Mouse (Mus musculus) ovary, postnatal 14 days (tissue): ENCODE results near the gene Epha2.

ENCODE experiments used
- DNase-seq: peaks from one replicate; pipeline ENCODE4 v3.0.0; 2022; ENCODE audit warnings: low spot score

Epha2 gene

GRCm38 (mm10) chr4:141301116-141301553 is at the start of gene Epha2:
Epha2 (plus strand) TSS chr4:141301240.
- DNase-seq, result peak; percentile 82

DNA sequence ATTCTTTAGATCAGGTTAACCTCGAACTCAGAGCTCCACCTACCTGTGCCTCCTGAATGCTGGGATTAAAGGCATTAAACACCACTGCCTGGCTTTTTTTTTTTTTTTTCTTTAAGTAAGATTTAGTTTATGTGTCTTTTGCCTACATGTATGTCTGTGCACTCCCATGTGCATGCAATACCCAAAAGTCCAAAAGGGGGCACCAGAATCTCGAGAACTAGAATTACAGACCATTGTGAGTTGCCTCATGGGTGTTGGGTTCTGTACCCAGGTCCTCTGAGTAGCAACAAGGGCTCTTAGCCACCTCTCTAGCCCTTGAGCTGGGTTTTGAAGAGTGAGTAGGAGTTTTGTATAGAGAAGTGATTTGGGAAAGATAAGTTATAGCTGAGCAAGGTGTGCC is 48.4 kb upstream of the Epha2 start:
- DNase-seq, result no peak

GRCm38 (mm10) chr4:141254234-141254633 is 46.8 kb upstream of the Epha2 start:
- DNase-seq, result no peak

GRCm38 (mm10) chr4:141257440-141257839 is 43.6 kb upstream of the Epha2 start:
- no peak for DNase-seq

GRCm38 (mm10) chr4:141259413-141259812 is 41.6 kb upstream of the Epha2 start:
- no peak for DNase-seq

DNA sequence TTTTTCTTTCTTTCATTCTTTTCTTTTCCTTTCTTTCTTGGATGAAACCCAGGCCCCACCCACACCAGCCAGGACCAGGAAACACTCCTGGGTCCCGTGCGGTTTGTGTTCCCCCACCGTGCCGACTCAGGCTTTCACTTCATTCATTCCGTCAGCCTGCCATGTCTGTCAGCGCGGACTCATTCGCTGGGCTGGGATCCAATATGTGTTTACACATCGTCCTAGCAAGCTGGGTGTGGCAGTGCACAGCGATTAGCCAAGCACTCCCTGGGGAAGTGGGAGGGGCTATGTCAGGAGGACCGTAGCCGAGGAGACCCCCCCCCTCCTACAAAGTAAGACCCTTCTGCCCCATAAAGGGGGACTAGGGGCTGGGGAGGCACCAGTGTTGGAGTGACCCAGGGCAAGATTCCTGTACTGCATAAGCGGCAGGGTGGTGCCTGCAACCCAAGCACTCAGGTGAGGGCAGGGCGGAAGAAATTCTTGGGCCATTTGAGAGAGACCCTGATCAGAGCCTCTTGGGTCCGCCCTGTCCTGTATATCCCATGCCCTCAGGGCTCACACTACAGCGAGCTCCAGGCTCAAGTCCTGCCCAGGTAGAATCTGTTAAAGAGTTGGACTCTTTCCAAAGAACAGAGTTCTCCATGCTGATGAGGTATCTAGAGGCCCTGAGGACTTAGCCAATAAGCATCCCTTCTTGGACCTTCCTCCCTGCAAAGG is 40.9 kb upstream of the Epha2 start:
- DNase-seq, result no peak

- no peak for DNase-seq
These were observed 38.0 kb upstream of the Epha2 start for GRCm38 (mm10) chr4:141262906-141263637.

DNA sequence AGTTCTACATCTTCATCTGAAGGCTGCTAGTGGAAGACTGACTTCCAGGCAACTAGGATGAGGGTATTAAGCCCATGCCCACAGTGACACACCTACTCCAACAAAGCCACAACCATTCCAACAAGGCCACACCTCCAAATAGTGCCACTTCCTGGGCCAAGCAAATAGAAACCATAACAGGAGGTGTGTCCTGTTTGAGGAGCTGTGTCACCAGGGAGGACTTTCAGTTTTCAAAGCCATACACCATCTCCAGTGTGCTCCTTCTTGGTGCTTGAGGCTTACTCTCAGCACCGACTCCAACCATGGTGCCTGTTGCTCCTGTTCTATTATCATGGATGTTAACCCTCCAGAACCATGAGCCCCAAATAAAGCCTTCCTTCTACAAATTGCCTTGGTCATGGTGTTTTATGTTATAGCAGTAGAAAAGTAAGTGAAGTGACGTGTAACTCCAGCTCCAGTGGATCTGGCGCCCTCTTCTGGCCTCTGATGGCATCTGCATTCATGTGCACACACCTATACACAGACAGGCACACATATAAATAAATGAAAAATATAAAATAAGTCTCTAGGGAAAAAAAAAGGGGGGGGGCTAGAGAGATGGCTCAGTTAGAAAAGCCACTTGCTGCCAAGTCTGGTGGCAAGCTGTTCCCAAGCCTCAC is 34.9 kb upstream of the Epha2 start:
- no peak for DNase-seq

DNA sequence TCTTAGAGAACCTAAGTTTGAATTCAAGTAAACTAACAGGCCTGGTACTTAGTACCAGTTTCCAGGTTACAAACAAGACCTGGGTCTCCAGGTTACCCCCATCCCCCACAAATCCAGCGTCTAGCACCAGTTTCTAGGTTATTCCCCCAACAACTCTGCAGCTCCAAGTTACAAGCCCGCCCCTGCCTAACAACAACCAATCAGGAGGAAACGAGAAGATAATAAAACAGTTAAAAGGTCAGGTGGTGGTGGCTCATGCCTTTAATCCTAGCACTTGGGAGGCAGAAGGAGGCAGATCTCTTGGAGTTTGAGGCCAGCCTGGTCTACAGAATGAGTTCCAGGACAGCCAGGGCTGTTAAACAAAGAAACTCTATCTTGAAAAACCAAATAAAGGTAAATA is 33.8 kb upstream of the Epha2 start:
- no peak for DNase-seq

- DNase-seq, result no peak
These were observed 33.2 kb upstream of the Epha2 start for GRCm38 (mm10) chr4:141267837-141268236.

DNA sequence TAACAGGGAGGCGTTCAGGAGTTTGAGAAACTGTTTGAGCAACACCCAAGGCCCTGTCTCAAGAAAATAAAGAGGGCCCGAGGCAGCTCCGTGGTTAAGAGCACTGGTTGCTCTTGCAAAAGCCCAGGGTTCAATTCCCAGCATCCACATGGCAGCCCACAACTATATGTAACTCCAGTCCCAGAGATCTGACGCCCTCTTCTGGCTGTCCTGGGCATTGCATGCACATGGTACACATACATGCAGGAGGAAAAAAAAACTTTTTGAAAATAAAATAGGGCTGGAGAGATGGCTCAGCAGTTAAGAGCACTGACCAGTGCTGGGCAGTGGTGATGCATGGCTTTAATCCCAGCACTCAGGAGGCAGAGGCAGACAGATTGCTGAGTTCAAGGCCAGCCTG is 32.7 kb upstream of the Epha2 start:
- no peak for DNase-seq

DNA sequence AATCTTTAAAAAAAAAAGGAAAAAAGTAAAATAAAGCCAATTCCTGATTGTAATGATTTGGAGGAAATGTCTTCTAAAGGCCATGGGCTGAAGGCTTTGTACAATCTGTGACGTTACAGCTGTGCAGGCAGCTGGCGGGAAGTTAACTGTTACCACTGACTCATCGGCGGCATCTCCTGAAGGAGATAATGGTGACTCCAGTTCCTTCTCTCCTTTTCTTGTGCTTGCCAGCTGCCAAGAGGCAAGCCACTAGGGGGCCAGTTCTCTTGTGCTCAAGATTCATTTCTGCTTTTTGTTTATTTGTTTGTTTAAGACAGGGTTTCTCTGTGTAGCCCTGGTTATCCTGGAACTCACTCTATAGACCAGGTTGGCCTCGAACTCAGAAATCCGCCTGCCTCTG is 32.0 kb upstream of the Epha2 start:
- no peak for DNase-seq

GRCm38 (mm10) chr4:141270201-141270940 is 30.7 kb upstream of the Epha2 start:
- DNase-seq, result no peak

DNA sequence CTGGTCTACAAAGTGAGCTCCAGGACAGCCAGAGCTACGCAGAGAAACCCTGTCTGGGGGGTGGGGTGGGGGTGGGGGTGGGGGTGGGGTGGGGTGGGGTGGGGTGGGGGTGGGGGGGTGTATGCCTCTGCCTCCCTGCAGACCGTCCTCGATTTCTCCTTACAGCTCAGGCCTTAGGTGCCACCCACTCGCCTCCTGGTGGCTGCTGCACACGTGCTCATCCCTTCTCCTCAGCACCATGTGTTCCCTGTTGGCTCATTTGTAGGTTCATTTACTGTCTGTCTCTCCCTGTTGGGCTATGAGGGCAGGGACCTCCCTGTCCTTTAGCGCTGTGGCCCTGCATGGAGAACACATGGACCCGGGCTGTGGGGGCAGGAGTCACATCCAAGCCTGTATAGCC is 29.8 kb upstream of the Epha2 start:
- DNase-seq, result no peak

- DNase-seq, result no peak
These were observed 29.3 kb upstream of the Epha2 start for GRCm38 (mm10) chr4:141271721-141272120.

- no peak for DNase-seq
These were observed 28.2 kb upstream of the Epha2 start for GRCm38 (mm10) chr4:141272878-141273277.

GRCm38 (mm10) chr4:141273296-141273695 is 27.7 kb upstream of the Epha2 start:
- peak; percentile 85 for DNase-seq

DNA sequence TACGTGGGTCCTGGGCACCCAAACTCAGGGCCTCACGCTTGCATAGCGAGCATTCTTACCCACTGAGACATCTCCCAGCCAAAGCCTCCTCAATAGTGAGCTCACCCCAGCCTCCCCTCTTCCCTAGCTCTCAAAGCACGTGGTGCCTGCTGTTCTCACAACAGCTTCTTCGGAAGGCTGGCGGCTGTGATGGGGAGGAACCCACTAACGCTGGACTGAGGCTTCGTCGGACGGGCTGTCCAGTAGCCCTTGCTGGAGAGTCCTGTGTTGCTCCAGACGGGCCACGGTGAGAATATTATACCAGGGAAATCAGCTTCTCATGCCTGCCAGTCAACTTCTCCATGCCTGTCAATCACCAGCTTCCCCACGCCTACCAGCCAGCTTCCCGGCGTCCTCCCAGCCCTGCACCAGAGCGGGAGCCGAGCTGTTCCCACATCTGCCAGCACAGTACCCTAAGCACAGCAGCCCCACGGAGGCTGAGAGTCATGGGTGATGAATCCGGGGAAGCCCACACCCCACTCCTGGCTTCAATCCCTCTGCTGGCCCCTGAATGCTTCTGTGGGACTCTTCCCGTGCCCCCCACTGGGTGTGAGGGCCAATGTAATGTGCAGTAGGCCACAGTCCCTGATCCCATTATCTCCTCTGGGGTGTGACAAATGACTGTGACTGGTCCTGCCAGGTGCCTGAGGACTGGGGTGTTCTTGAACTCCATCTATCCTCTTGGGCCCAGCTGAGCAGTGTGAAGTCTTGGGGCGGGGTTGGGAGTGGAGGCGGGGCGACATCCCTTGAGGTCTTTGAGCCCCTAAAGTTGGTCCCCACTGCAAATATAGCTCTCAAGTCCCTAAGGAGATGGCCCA is 26.3 kb upstream of the Epha2 start:
- no peak for DNase-seq

GRCm38 (mm10) chr4:141277157-141277556 is 23.9 kb upstream of the Epha2 start:
- no peak for DNase-seq

DNA sequence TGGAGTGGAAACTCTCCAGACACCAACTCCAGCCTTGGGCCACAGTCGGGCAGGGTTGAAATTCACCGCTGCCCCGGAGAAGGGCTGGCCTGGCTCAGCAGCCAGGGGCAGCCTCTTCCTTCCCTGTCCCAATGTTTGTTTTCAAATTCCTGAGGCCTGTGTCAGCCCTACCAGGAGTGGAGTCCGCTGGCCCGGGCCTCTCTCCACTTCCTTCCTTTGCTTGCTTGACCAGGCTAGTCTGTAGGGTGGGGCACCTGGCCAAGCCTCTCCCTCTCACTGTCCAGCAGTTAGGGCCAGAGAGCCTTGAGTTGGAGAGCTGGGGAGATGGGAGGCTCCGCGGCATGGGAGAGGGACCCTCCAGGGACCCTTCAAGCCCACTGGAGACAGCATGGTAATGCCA is 22.9 kb upstream of the Epha2 start:
- DNase-seq, result peak; percentile 62

- DNase-seq, result no peak
These were observed 21.7 kb upstream of the Epha2 start for GRCm38 (mm10) chr4:141279327-141279726.
